Mouse (Mus musculus): ENCODE measurements around the gene Mfsd4b5. TPM values are rescaled to one million over a fixed set of nuclear protein-coding genes. Genes with fewer than 3 reads are reported as not detected.

Gene Mfsd4b5
- total RNA-seq, 1 experiment, result 0.18 TPM

- Histone ChIP-seq H3K4me3 (ENCODE audit: insufficient read depth in 1 of 2, low read depth in 1 of 2, low read length in 2 of 2, poor library complexity in 1 of 2, severe bottlenecking in 1 of 2) (no peak overlapping the region), H3K9ac (ENCODE audit: insufficient read depth, low read depth, low read length, poor library complexity, severe bottlenecking) (no peak overlapping the region), H3K36me3 (ENCODE audit: control insufficient read depth, insufficient read depth, low read length, poor library complexity, severe bottlenecking) (no peaks in the 10 kb centered on the region), H3K9me3 (ENCODE audit: control insufficient read depth, insufficient read depth, low read depth, low read length) (no peaks in the 10 kb centered on the region), H3K4me1 (ENCODE audit: control insufficient read depth in 2 of 2, insufficient read depth in 2 of 2, low read length in 2 of 2, poor library complexity in 1 of 2) (no peaks in the 10 kb centered on the region), H3K27ac (ENCODE audit: insufficient read depth, low read depth, low read length, poor library complexity, severe bottlenecking) (no peak overlapping the region)
- in situ Hi-C loops (cut with MboI; ENCODE audit: low sequenced_read_pairs in 2 of 2, unreplicated experiment in 2 of 2), result no loop called here
- TF ChIP-seq HCFC1 (IDR thresholded peaks at IDR 0.05; ENCODE audit: borderline replicate concordance, insufficient read depth, low read length) (no peak), MAFK (IDR thresholded peaks at IDR 0.05; ENCODE audit: insufficient read depth, low read depth, low read length) (no peak)
- DNase-seq (ENCODE audit: low read depth, low spot score), result no peak
Measured at GRCm38 (mm10) chr10:40028091-40028490, 41.6 kb upstream of the Mfsd4b5 start.

GRCm38 (mm10) chr10:40026546-40026945 lies 40.1 kb upstream of the Mfsd4b5 start:
- in situ Hi-C loops (cut with MboI; ENCODE audit: low sequenced_read_pairs in 2 of 2, unreplicated experiment in 2 of 2), result no loop called here

GRCm38 (mm10) chr10:40025560-40025959 lies 39.1 kb upstream of the Mfsd4b5 start:
- TF ChIP-seq MAFK (IDR thresholded peaks at IDR 0.05; ENCODE audit: insufficient read depth, low read depth, low read length) (no peak), CHD2 (IDR thresholded peaks at IDR 0.05; ENCODE audit: low read depth, low read length) (no peak), HCFC1 (IDR thresholded peaks at IDR 0.05; ENCODE audit: borderline replicate concordance, insufficient read depth, low read length) (no peak), ZC3H11A (IDR thresholded peaks at IDR 0.05; ENCODE audit: borderline replicate concordance, low read depth, low read length) (no peak), ZNF384 (IDR thresholded peaks at IDR 0.05; ENCODE audit: low read depth, low read length) (no peak)
- H3K9ac ChIP-seq (ENCODE audit: insufficient read depth, low read depth, low read length, poor library complexity, severe bottlenecking), result no peak overlapping the region
- H3K27ac ChIP-seq (ENCODE audit: insufficient read depth, low read depth, low read length, poor library complexity, severe bottlenecking), result no peak overlapping the region
- in situ Hi-C loops (cut with MboI; ENCODE audit: low sequenced_read_pairs in 2 of 2, unreplicated experiment in 2 of 2), result no loop called here
- H3K4me1 ChIP-seq (ENCODE audit: control insufficient read depth in 2 of 2, insufficient read depth in 2 of 2, low read length in 2 of 2, poor library complexity in 1 of 2), result no peaks in the 10 kb centered on the region
- no peak for DNase-seq (ENCODE audit: low read depth, low spot score)
- no peaks in the 10 kb centered on the region for H3K9me3 ChIP-seq (ENCODE audit: control insufficient read depth, insufficient read depth, low read depth, low read length)
- no peaks in the 10 kb centered on the region for H3K36me3 ChIP-seq (ENCODE audit: control insufficient read depth, insufficient read depth, low read length, poor library complexity, severe bottlenecking)
- no peak overlapping the region for H3K4me3 ChIP-seq (ENCODE audit: insufficient read depth in 1 of 2, low read depth in 1 of 2, low read length in 2 of 2, poor library complexity in 1 of 2, severe bottlenecking in 1 of 2)

More at GRCm38 (mm10) chr10:40026546-40026945, 40.1 kb upstream of the Mfsd4b5 start:
- TF ChIP-seq ZC3H11A (IDR thresholded peaks at IDR 0.05; ENCODE audit: borderline replicate concordance, low read depth, low read length) (no peak), CHD2 (IDR thresholded peaks at IDR 0.05; ENCODE audit: low read depth, low read length) (no peak), MAFK (IDR thresholded peaks at IDR 0.05; ENCODE audit: insufficient read depth, low read depth, low read length) (no peak), HCFC1 (IDR thresholded peaks at IDR 0.05; ENCODE audit: borderline replicate concordance, insufficient read depth, low read length) (no peak), ZNF384 (IDR thresholded peaks at IDR 0.05; ENCODE audit: low read depth, low read length) (no peak)
- H3K4me1 ChIP-seq (ENCODE audit: control insufficient read depth in 2 of 2, insufficient read depth in 2 of 2, low read length in 2 of 2, poor library complexity in 1 of 2), result no peaks in the 10 kb centered on the region
- no peak overlapping the region for H3K27ac ChIP-seq (ENCODE audit: insufficient read depth, low read depth, low read length, poor library complexity, severe bottlenecking)
- no peaks in the 10 kb centered on the region for H3K9me3 ChIP-seq (ENCODE audit: control insufficient read depth, insufficient read depth, low read depth, low read length)
- no peak for DNase-seq (ENCODE audit: low read depth, low spot score)
- H3K9ac ChIP-seq (ENCODE audit: insufficient read depth, low read depth, low read length, poor library complexity, severe bottlenecking), result no peak overlapping the region
- no peak overlapping the region for H3K4me3 ChIP-seq (ENCODE audit: insufficient read depth in 1 of 2, low read depth in 1 of 2, low read length in 2 of 2, poor library complexity in 1 of 2, severe bottlenecking in 1 of 2)
- H3K36me3 ChIP-seq (ENCODE audit: control insufficient read depth, insufficient read depth, low read length, poor library complexity, severe bottlenecking), result no peaks in the 10 kb centered on the region

GRCm38 (mm10) chr10:40024554-40025428 lies 38.3 kb upstream of the Mfsd4b5 start, which contains the start of gene Mfsd4b1:
Gene Mfsd4b1, minus strand, starts transcription at chr10:40025268.
- DNase-seq (ENCODE audit: low read depth, low spot score), result peak; percentile 69
- Histone ChIP-seq H3K4me3 (ENCODE audit: insufficient read depth in 1 of 2, low read depth in 1 of 2, low read length in 2 of 2, poor library complexity in 1 of 2, severe bottlenecking in 1 of 2) (peak within 1 kb of the TSS; percentile 63 to 72), H3K9me3 (ENCODE audit: control insufficient read depth, insufficient read depth, low read depth, low read length) (no peaks in the 10 kb centered on the region), H3K9ac (ENCODE audit: insufficient read depth, low read depth, low read length, poor library complexity, severe bottlenecking) (peak within 1 kb of the TSS; percentile 34), H3K27ac (ENCODE audit: insufficient read depth, low read depth, low read length, poor library complexity, severe bottlenecking) (no peak within 1 kb of the TSS), H3K4me1 (ENCODE audit: control insufficient read depth in 2 of 2, insufficient read depth in 2 of 2, low read length in 2 of 2, poor library complexity in 1 of 2) (no peaks in the 10 kb centered on the region), H3K36me3 (ENCODE audit: control insufficient read depth, insufficient read depth, low read length, poor library complexity, severe bottlenecking) (no peaks in the 10 kb centered on the region)
- no peak for TF ChIP-seq MAFK (IDR thresholded peaks at IDR 0.05; ENCODE audit: insufficient read depth, low read depth, low read length)
- TF ChIP-seq ZC3H11A (IDR thresholded peaks at IDR 0.05; ENCODE audit: borderline replicate concordance, low read depth, low read length), result no peak
- TF ChIP-seq HCFC1 (IDR thresholded peaks at IDR 0.05; ENCODE audit: borderline replicate concordance, insufficient read depth, low read length), result no peak
- no peak for TF ChIP-seq ZNF384 (IDR thresholded peaks at IDR 0.05; ENCODE audit: low read depth, low read length)
- TF ChIP-seq CHD2 (IDR thresholded peaks at IDR 0.05; ENCODE audit: low read depth, low read length), result no peak
- in situ Hi-C loops (cut with MboI; ENCODE audit: low sequenced_read_pairs in 2 of 2, unreplicated experiment in 2 of 2), result no loop called here

Measured in ES-E14 (cell line).